Mouse (Mus musculus) erythroblast, embryonic 14.5 days (primary cell): ENCODE measurements around the gene Supt3.

ENCODE experiments used
- GATA1 ChIP-seq: IDR thresholded peaks from 2 replicates; pipeline ENCODE4 v1.6.1; 2012; ENCODE audit warnings: low read length, inconsistent platforms, mixed read lengths
- TAL1 ChIP-seq: IDR thresholded peaks from 3 replicates; pipeline ENCODE4 v1.6.1; 2012; ENCODE audit warnings: low read length, inconsistent platforms, mixed read lengths

GRCm38 (mm10) chr17:44767375-44767774, 9.6 kb upstream of the Supt3 start:
- TF ChIP-seq TAL1 (no peak), GATA1 (no peak)
